Mouse (Mus musculus): Measurements from ENCODE around the gene Polr2e.

- 0 out of 2 replicates have a peak, but pooled peaks have one; percentile 34 for TF ChIP-seq CTCF (IDR thresholded peaks at IDR 0.05; ENCODE audit: borderline replicate concordance, control insufficient read depth, extremely low read depth, insufficient read depth, low read length, poor library complexity)
- peak; percentile 98 for TF ChIP-seq POLR2A (IDR thresholded peaks at IDR 0.05; ENCODE audit: control insufficient read depth, extremely low read depth, insufficient read depth, low read length, poor library complexity)
Observed at GRCm38 (mm10) chr10:80053259-80053780, 13.7 kb upstream of the Polr2e start.

Measured in thymus, adult 2 months (tissue).